Mouse (Mus musculus) skeletal muscle tissue, adult 2 months (tissue): ENCODE results near the gene Plekha1.

ENCODE experiments used
- DNase-seq: peaks from one replicate; pipeline ENCODE4 v3.0.0-alpha.2; 2012; ENCODE audit warnings: low read depth, low spot score

Plekha1 gene

DNA sequence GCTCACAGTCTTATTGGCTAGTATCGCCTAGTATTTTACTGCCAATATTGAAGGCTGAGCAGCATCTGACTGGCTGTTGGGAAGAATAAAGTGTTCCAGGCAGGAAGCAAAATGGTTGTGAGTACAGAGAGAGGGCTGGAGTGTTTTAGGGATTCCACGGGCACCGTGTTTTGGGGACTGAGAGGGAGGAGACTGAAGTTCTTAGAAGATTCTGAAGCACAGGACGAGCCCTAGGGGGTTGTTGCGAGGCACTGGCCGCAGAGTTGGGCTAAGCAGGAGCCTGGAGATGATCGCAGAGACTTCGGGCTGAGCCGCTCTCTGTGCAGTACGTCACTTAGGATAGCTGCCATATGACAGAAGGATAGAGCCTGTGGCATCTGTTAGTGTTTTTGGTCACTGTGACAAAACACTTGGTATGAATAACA, 88.6 kb downstream of the Plekha1 start:
- DNase-seq, result no peak

DNA sequence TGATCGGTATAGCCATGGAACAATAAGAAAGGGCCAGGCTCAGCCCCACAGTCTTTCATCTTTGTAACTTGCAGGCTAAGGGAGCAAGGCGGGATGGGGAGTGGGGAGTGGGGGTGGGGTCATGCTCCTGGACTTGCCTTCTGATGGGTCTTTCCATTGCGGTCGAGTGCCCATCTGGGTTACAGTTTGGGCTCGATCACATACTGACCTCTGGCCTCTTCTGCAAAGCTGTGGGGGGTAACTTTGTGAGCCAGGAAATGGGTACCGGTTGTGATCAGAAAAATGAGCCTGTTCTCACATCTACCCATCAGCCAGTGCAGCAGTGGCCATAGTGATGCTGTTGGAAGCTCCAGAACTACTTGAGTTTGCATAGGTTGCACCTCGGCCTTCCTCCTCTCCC, 93.0 kb downstream of the Plekha1 start:
- DNase-seq, result no peak

DNA sequence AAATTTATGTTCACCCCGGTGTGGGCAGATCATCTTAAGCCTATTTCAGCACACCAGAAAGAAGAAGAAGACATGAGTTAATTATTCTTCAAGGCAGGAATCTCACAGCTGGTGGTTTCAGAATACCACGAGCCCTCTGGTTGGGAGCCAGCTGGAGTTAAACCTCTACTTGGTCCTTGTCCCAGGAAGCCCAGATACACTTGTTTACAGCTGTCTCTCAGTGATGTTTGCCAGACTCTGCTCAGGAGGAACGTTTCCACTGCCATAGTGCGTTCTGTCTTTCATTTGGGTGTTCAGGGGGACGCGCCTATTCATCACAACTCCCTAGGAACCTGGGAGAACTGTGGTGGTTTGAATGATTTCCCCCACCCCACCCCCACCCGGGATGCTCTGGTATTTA, 94.3 kb downstream of the Plekha1 start:
- DNase-seq, result peak; percentile 84

GRCm38 (mm10) chr7:130961429-130961828, 95.9 kb downstream of the Plekha1 start:
- DNase-seq, result no peak
